Mouse (Mus musculus): ENCODE measurements at regions not wholly inside any gene's neighbourhood (a gene's known extent, or its start where the extent isn't known, plus 50 kb on each side); places are given as distances from the start of the nearest gene placed in this dataset.

DNA sequence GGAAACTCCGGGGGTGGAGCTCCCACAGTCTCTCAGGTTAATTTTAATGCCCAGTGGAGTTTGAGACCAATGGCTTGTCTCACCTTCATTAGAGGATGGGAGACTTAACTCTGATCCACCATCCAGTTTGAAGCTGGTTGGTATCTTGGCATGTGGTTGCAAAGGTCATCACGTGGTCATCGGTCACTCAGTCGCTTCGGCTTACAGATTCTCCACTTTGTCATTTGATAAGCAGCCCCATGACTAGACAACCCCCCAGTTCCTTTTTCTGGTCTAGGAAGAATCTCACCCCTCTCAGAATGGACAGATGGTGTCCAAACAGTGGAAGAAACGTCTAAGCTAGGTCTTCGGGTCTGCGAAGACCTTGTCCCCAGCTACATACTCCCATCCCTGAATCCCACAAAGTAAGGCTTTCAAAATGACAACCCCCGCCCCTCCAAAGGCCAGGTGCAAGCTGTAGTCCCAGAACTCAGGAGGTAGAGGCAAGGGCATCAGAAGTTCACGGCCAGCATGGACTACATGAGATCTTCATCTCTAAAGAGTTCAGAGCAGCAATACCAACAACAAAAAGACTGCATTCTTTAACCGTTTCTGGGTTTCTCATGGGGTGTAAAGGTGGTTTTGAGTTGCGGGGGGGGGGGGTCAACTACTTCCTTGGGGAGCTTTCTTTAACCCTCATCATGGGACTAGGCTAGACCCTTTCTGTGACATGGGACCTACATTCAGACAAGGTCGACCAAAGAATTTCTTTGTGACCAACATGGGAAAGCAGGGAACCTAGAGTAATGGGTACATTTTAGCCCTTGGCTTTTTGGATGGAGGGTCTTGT lies 60.6 kb upstream of the Cpm start:
- H3K27ac ChIP-seq (ENCODE audit: low read depth, low read length): no peak overlapping the region
- peaks cover 20% of the 10 kb centered on the region for H3K27me3 ChIP-seq (ENCODE audit: control insufficient read depth, insufficient read depth, low read length)
- no peak for ATAC-seq (replicated peaks; ENCODE audit: insufficient number of reproducible peaks, low FRiP score, low TSS enrichment)
- H3K36me3 ChIP-seq (ENCODE audit: control insufficient read depth, insufficient read depth, low read length): no peaks in the 10 kb centered on the region
- H3K4me1 ChIP-seq (ENCODE audit: control insufficient read depth, insufficient read depth, low read length): 0 out of 2 replicates have a peak, but pooled peaks cover 3% of the 10 kb centered on the region
- no peaks in the 10 kb centered on the region; the same call in 1 of the 2 replicates for H3K9me3 ChIP-seq (replicated peaks; ENCODE audit: control insufficient read depth, low read length)
- 85% methylated on average over 13 of the region's 13 CpGs for WGBS (ENCODE audit: insufficient replicate concordance)
- H3K9ac ChIP-seq (ENCODE audit: low read depth, low read length): no peak overlapping the region
- no peak overlapping the region for H3K4me2 ChIP-seq
- no peak overlapping the region for H3K4me3 ChIP-seq (ENCODE audit: low read depth, low read length)

DNA sequence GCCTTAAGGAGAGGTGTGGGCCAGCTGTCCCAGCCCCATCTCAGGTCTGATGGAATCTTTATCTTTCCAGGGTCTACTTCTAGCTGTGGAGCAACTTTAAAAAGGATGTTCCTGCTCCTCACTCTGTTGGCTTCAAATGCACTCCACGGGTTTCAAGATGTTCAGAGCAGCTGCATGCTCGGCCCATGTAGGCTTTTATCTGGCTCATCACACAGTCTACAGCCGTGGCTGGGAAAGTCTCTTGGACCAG lies 61.2 kb upstream of the Cpm start:
- Histone ChIP-seq H3K9me3 (replicated peaks; ENCODE audit: control insufficient read depth, low read length) (no peaks in the 10 kb centered on the region; the same call in 1 of the 2 replicates), H3K4me1 (ENCODE audit: control insufficient read depth, insufficient read depth, low read length) (0 out of 2 replicates have a peak, but pooled peaks cover 3% of the 10 kb centered on the region), H3K36me3 (ENCODE audit: control insufficient read depth, insufficient read depth, low read length) (no peaks in the 10 kb centered on the region), H3K27ac (ENCODE audit: low read depth, low read length) (no peak overlapping the region), H3K27me3 (ENCODE audit: control insufficient read depth, insufficient read depth, low read length) (peaks cover 18% of the 10 kb centered on the region), H3K4me3 (ENCODE audit: low read depth, low read length) (no peak overlapping the region), H3K9ac (ENCODE audit: low read depth, low read length) (no peak overlapping the region), H3K4me2 (no peak overlapping the region)
- 76% methylated on average over 3 of the region's 3 CpGs for WGBS (ENCODE audit: insufficient replicate concordance)
- ATAC-seq (replicated peaks; ENCODE audit: insufficient number of reproducible peaks, low FRiP score, low TSS enrichment): no peak

DNA sequence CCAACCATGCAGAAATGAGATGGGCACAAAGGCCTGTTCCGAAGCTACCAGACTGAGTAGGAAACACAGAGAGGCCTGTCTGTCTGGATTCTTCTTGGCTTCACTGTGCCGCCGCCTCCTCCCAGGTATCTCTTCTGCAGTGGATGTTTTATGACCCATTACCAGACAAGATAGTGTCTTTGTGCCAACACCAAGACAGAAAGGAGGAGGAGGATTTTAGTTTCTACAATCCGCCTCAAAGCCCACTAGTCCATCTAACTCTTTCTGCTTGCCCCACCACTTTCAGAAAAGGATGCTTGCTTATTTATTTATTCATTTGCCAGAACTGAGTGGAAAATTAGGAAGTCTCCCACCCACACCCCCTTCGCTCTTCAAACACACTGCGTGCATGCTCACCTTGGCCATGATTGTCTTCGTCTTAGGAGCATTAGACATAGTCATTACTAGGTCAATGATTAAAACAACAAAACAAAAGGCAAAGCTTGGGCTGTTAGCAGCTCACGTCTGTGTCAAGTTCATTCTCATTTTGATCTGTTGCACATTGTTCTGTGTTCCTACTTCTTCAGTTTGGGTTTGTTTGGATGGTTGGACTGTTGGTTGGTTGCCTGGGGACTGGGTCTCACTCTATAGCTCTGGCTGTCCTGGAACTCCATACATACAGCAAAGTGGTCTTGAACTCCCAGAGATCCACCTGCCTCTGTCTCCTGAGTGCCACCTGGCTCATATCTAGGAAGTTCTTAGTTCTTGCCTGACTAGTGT lies 61.7 kb upstream of the Cpm start:
- no peak overlapping the region for H3K9ac ChIP-seq (ENCODE audit: low read depth, low read length)
- H3K27me3 ChIP-seq (ENCODE audit: control insufficient read depth, insufficient read depth, low read length): peaks cover 13% of the 10 kb centered on the region
- ATAC-seq (replicated peaks; ENCODE audit: insufficient number of reproducible peaks, low FRiP score, low TSS enrichment): no peak
- H3K4me3 ChIP-seq (ENCODE audit: low read depth, low read length): no peak overlapping the region
- WGBS (ENCODE audit: insufficient replicate concordance): 87% methylated on average over 8 of the region's 8 CpGs
- H3K4me2 ChIP-seq: no peak overlapping the region
- H3K9me3 ChIP-seq (replicated peaks; ENCODE audit: control insufficient read depth, low read length): no peaks in the 10 kb centered on the region; the same call in 1 of the 2 replicates
- 0 out of 2 replicates have a peak, but pooled peaks cover 3% of the 10 kb centered on the region for H3K4me1 ChIP-seq (ENCODE audit: control insufficient read depth, insufficient read depth, low read length)
- no peak overlapping the region for H3K27ac ChIP-seq (ENCODE audit: low read depth, low read length)
- no peaks in the 10 kb centered on the region for H3K36me3 ChIP-seq (ENCODE audit: control insufficient read depth, insufficient read depth, low read length)

DNA sequence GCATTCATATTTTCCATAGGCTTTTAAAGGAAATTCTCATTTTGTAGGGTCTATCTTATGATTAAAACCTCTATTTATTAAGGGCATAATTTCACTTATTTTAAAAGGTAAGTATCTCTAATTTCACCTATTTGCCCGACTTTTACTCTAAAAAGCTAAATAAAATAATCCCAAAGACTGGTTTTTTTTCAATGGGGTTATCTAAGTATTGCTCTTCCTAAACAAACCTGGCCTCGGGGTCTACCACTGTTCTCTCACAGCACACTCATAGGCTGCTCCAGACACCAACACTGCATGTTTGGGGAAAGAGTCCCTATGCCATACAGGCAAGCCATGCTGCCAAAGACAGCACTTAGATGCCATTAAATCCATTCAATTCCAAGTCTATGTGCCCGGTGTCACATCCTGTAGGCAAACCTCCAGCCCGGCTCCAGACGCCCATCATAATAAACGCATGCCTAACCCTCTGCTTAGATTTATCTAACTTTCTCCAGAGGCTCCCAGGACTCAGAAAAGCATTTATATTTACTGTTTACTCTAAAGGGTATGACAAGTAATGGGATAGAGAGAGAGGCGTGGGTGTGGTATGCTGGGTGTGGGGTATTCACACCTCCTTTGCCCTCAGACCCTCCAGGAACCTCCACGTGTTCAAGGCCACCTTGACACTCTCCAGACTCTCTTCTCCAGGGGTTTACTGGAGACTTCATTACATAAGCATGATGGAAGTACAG lies 62.5 kb upstream of the Cpm start:
- H3K36me3 ChIP-seq (ENCODE audit: control insufficient read depth, insufficient read depth, low read length): no peaks in the 10 kb centered on the region
- H3K27ac ChIP-seq (ENCODE audit: low read depth, low read length): no peak overlapping the region
- 82% methylated on average over 8 of the region's 8 CpGs for WGBS (ENCODE audit: insufficient replicate concordance)
- ATAC-seq (replicated peaks; ENCODE audit: insufficient number of reproducible peaks, low FRiP score, low TSS enrichment): no peak
- H3K9ac ChIP-seq (ENCODE audit: low read depth, low read length): no peak overlapping the region
- no peaks in the 10 kb centered on the region; the same call in 1 of the 2 replicates for H3K9me3 ChIP-seq (replicated peaks; ENCODE audit: control insufficient read depth, low read length)
- peaks cover 7% of the 10 kb centered on the region for H3K27me3 ChIP-seq (ENCODE audit: control insufficient read depth, insufficient read depth, low read length)
- no peak overlapping the region for H3K4me2 ChIP-seq
- H3K4me1 ChIP-seq (ENCODE audit: control insufficient read depth, insufficient read depth, low read length): 0 out of 2 replicates have a peak, but pooled peaks cover 1% of the 10 kb centered on the region
- H3K4me3 ChIP-seq (ENCODE audit: low read depth, low read length): no peak overlapping the region

DNA sequence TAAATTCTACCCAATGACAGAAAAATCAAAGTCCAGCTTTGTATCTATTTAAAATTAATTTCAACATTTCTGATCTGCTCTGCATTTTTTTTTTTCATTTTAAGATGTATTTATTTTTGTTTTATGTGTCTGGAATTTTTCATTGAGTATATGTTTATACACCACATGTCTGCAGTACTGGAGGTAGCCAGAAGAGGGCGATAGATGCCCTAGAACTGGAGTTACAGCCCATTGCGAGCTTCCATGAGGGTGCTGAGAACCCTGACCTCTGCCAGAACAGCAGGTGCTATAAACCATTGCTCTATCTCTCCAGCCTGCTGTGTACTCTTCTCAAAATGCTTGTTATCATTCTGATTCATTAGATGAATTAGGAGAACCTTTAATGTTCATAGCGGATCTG lies 63.1 kb upstream of the Cpm start:
- Histone ChIP-seq H3K4me2 (no peak overlapping the region), H3K4me3 (ENCODE audit: low read depth, low read length) (no peak overlapping the region), H3K27ac (ENCODE audit: low read depth, low read length) (no peak overlapping the region), H3K9ac (ENCODE audit: low read depth, low read length) (no peak overlapping the region), H3K36me3 (ENCODE audit: control insufficient read depth, insufficient read depth, low read length) (no peaks in the 10 kb centered on the region), H3K9me3 (replicated peaks; ENCODE audit: control insufficient read depth, low read length) (no peaks in the 10 kb centered on the region; the same call in 1 of the 2 replicates), H3K27me3 (ENCODE audit: control insufficient read depth, insufficient read depth, low read length) (peaks cover 6% of the 10 kb centered on the region; the same call in 1 of the 2 replicates), H3K4me1 (ENCODE audit: control insufficient read depth, insufficient read depth, low read length) (no peaks in the 10 kb centered on the region)
- ATAC-seq (replicated peaks; ENCODE audit: insufficient number of reproducible peaks, low FRiP score, low TSS enrichment): no peak
- 79% methylated on average over 3 of the region's 3 CpGs for WGBS (ENCODE audit: insufficient replicate concordance)

DNA sequence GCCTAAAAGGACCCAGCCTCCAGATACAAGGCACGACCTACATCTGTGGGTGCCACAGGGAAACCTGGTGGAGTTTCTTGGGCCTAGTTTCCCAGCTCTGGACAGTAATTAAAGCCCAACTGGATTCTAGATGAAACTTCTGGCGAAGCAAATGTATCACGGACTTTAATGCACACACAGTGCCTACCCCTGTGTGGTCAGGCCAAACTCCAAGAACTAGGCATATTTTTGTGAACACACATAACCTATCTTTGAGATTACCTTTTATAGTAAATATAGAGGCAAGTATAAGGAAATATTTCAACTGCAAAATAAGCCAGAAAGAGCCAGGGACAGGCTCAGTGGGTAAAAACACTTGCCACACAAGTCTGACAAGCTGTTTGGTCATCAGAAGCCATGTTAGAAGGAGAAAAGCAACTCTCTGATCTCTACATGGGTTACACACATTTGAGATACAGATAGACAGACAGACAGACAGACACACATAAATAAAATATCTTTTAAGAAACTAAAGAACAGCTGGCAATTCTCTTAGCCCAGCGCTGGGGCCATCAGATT lies 63.7 kb upstream of the Cpm start:
- Histone ChIP-seq H3K9me3 (replicated peaks; ENCODE audit: control insufficient read depth, low read length) (no peaks in the 10 kb centered on the region; the same call in 1 of the 2 replicates), H3K27ac (ENCODE audit: low read depth, low read length) (no peak overlapping the region), H3K4me2 (no peak overlapping the region), H3K9ac (ENCODE audit: low read depth, low read length) (no peak overlapping the region), H3K4me1 (ENCODE audit: control insufficient read depth, insufficient read depth, low read length) (no peaks in the 10 kb centered on the region), H3K36me3 (ENCODE audit: control insufficient read depth, insufficient read depth, low read length) (no peaks in the 10 kb centered on the region), H3K4me3 (ENCODE audit: low read depth, low read length) (no peak overlapping the region), H3K27me3 (ENCODE audit: control insufficient read depth, insufficient read depth, low read length) (peaks cover 4% of the 10 kb centered on the region; the same call in 1 of the 2 replicates)
- 81% methylated on average over 4 of the region's 4 CpGs for WGBS (ENCODE audit: insufficient replicate concordance)
- no peak for ATAC-seq (replicated peaks; ENCODE audit: insufficient number of reproducible peaks, low FRiP score, low TSS enrichment)

DNA sequence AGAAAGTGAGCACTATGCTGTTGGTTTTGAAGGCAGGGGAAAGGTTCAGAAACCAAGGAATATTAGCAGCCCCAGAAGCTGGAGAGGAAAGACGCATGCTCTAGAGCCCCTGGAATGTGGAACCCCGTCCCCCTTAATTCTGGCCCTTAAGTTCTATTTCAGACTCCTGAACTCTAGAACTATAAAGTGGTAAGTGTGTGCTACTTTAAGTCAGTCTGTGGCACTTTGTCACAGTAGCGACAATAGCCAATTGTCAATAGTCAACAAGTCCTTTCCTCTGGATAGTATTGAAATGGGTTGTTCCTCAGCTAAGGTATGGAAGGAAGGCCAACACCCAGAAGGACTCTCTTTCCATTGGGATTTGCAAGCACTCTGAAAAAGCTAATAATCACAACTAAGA lies 64.2 kb upstream of the Cpm start:
- no peak overlapping the region for H3K9ac ChIP-seq (ENCODE audit: low read depth, low read length)
- H3K4me1 ChIP-seq (ENCODE audit: control insufficient read depth, insufficient read depth, low read length): no peaks in the 10 kb centered on the region
- H3K36me3 ChIP-seq (ENCODE audit: control insufficient read depth, insufficient read depth, low read length): no peaks in the 10 kb centered on the region
- 85% methylated on average over 3 of the region's 3 CpGs for WGBS (ENCODE audit: insufficient replicate concordance)
- no peak overlapping the region for H3K27ac ChIP-seq (ENCODE audit: low read depth, low read length)
- no peaks in the 10 kb centered on the region for H3K27me3 ChIP-seq (ENCODE audit: control insufficient read depth, insufficient read depth, low read length)
- H3K9me3 ChIP-seq (replicated peaks; ENCODE audit: control insufficient read depth, low read length): no peaks in the 10 kb centered on the region; the same call in 1 of the 2 replicates
- no peak for ATAC-seq (replicated peaks; ENCODE audit: insufficient number of reproducible peaks, low FRiP score, low TSS enrichment)
- H3K4me3 ChIP-seq (ENCODE audit: low read depth, low read length): no peak overlapping the region
- no peak overlapping the region for H3K4me2 ChIP-seq

All from heart, embryonic 11.5 days (tissue).